Mouse (Mus musculus) ES-E14 (cell line): Measurements from ENCODE around the gene Sppl2a. TPM values are rescaled to one million over a fixed set of nuclear protein-coding genes. Genes with fewer than 3 reads are reported as not detected.
"Not testable (repeated sequence)": the region's sequence is repeated elsewhere in the genome, so short reads cannot be mapped to it uniquely, and the experiment has no call there.

Experiments used
- DNase-seq: peaks from one replicate; pipeline ENCODE4 v3.0.0-alpha.2; 2013; ENCODE audit warnings: low read depth, low spot score
- H3K27ac ChIP-seq: 2 replicates; pipeline ENCODE4 v1.5.1; 2012; ENCODE audit warnings: low read depth, mild to moderate bottlenecking, low read length, moderate library complexity, mixed read lengths; ENCODE audit not compliant: poor library complexity, insufficient read depth, severe bottlenecking
- H3K36me3 ChIP-seq: 2 replicates; pipeline ENCODE4 v1.6.1; 2012; ENCODE audit warnings: mild to moderate bottlenecking, low read length, moderate library complexity, mixed read lengths; ENCODE audit not compliant: control insufficient read depth, poor library complexity, insufficient read depth, severe bottlenecking
- H3K4me1 ChIP-seq, 2 experiments: fragments of 150-350 bp in 1 of 2; sonication (generic) in 1 of 2; 2 replicates each; pipeline ENCODE4 v1.6.1; 2012; ENCODE audit warnings: low read length in 2 of 2, mild to moderate bottlenecking in 1 of 2, mixed read lengths in 1 of 2; ENCODE audit not compliant: control insufficient read depth in 2 of 2, insufficient read depth in 2 of 2, poor library complexity in 1 of 2
- H3K4me3 ChIP-seq, 2 experiments: fragments of 150-350 bp in 1 of 2; sonication (generic) in 1 of 2; 2 replicates each; pipeline ENCODE4 v1.5.1; 2012; ENCODE audit warnings: low read length in 2 of 2, low read depth in 1 of 2, mild to moderate bottlenecking in 1 of 2, mixed read lengths in 1 of 2; ENCODE audit not compliant: insufficient read depth in 1 of 2, poor library complexity in 1 of 2, severe bottlenecking in 1 of 2
- H3K9ac ChIP-seq: 2 replicates; pipeline ENCODE4 v1.6.1; 2012; ENCODE audit warnings: low read depth, mild to moderate bottlenecking, low read length, mixed read lengths; ENCODE audit not compliant: poor library complexity, insufficient read depth, severe bottlenecking
- H3K9me3 ChIP-seq: fragments of 150-350 bp; sonication (generic); 2 replicates; pipeline ENCODE4 v1.6.1; 2012; ENCODE audit warnings: low read depth, mild to moderate bottlenecking, low read length; ENCODE audit not compliant: control insufficient read depth, insufficient read depth
- CHD2 ChIP-seq: IDR thresholded peaks from 2 replicates; pipeline ENCODE4 v1.6.1; 2014; ENCODE audit warnings: mild to moderate bottlenecking, low read depth, low read length, inconsistent platforms
- HCFC1 ChIP-seq: IDR thresholded peaks from 2 replicates; pipeline ENCODE4 v1.6.1; 2012; ENCODE audit warnings: low read length, inconsistent platforms, borderline replicate concordance; ENCODE audit not compliant: insufficient read depth
- MAFK ChIP-seq: IDR thresholded peaks from 2 replicates; pipeline ENCODE4 v1.6.1; 2014; ENCODE audit warnings: mild to moderate bottlenecking, low read depth, low read length, inconsistent platforms; ENCODE audit not compliant: insufficient read depth
- ZC3H11A ChIP-seq: IDR thresholded peaks from 2 replicates; pipeline ENCODE4 v1.6.1; 2012; ENCODE audit warnings: low read depth, mild to moderate bottlenecking, inconsistent platforms, low read length, borderline replicate concordance
- ZNF384 ChIP-seq: IDR thresholded peaks from 2 replicates; pipeline ENCODE4 v1.6.1; 2012; ENCODE audit warnings: low read depth, low read length, inconsistent platforms
- in situ Hi-C, 2 experiments: fragments of 600-800 bp; cut with MboI; formaldehyde crosslinking; loops; one replicate each; pipeline ENCODE4 v1.15.1; 2025; ENCODE audit warnings: low sequenced_read_pairs in 2 of 2, inconsistent platforms in 1 of 2; ENCODE audit not compliant: unreplicated experiment in 2 of 2
- total RNA-seq: library from RNA; depleted of rRNA; stranded (reverse); fragments of 300-350 nt; gene quantifications from 2 replicates; pipeline ENCODE4 v1.2.3, GENCODE M21; 2012

Sppl2a gene
- total RNA-seq, 1 experiment, result 18.3 TPM

- TF ChIP-seq ZNF384, result no peak
- in situ Hi-C loops, result no loop called here
- Histone ChIP-seq H3K4me3 (no peak overlapping the region), H3K27ac (no peak overlapping the region), H3K9me3 (no peaks in the 10 kb centered on the region), H3K4me1 (no peaks in the 10 kb centered on the region), H3K9ac (no peak overlapping the region), H3K36me3 (no peaks in the 10 kb centered on the region)
- no peak for DNase-seq
Measured at GRCm38 (mm10) chr2:126892316-126892715, 40.7 kb downstream of the Sppl2a start.

- Histone ChIP-seq H3K4me3 (no peak overlapping the region), H3K9ac (no peak overlapping the region), H3K9me3 (no peaks in the 10 kb centered on the region), H3K27ac (no peak overlapping the region), H3K4me1 (no peaks in the 10 kb centered on the region), H3K36me3 (no peaks in the 10 kb centered on the region)
- TF ChIP-seq MAFK (no peak), ZNF384 (no peak), CHD2 (no peak), HCFC1 (no peak)
- DNase-seq, result no peak
- in situ Hi-C loops, result no loop called here
Measured at GRCm38 (mm10) chr2:126891743-126892142, 41.3 kb downstream of the Sppl2a start.

GRCm38 (mm10) chr2:126887141-126887540 lies 45.9 kb downstream of the Sppl2a start:
- in situ Hi-C loops, result no loop called here
- Histone ChIP-seq H3K36me3 (no peaks in the 10 kb centered on the region), H3K27ac (no peak overlapping the region), H3K4me1 (no peaks in the 10 kb centered on the region), H3K9me3 (no peaks in the 10 kb centered on the region), H3K9ac (no peak overlapping the region), H3K4me3 (no peak overlapping the region)
- TF ChIP-seq MAFK, result no peak
- no peak for TF ChIP-seq HCFC1
- DNase-seq, result no peak

GRCm38 (mm10) chr2:126885871-126886270 lies 47.2 kb downstream of the Sppl2a start:
- no peak for DNase-seq
- H3K4me3 ChIP-seq, result no peak overlapping the region
- no peak overlapping the region for H3K27ac ChIP-seq
- no peaks in the 10 kb centered on the region for H3K9me3 ChIP-seq
- no peak overlapping the region for H3K9ac ChIP-seq
- no peaks in the 10 kb centered on the region for H3K36me3 ChIP-seq
- H3K4me1 ChIP-seq, result no peaks in the 10 kb centered on the region
- no peak for TF ChIP-seq ZC3H11A
- no peak for TF ChIP-seq ZNF384
- TF ChIP-seq CHD2, result no peak
- in situ Hi-C loops, result no loop called here

- H3K4me1 ChIP-seq, DNase-seq, H3K36me3 ChIP-seq, H3K9me3 ChIP-seq, in situ Hi-C loops, H3K9ac ChIP-seq, H3K27ac ChIP-seq, H3K4me3 ChIP-seq: not testable (repeated sequence)
Measured at GRCm38 (mm10) chr2:126882711-126883110, 50.3 kb downstream of the Sppl2a start.
